Mouse (Mus musculus) brain, embryonic 14.5 days (tissue): ENCODE measurements at regions not wholly inside any gene's neighbourhood (a gene's known extent, or its start where the extent isn't known, plus 50 kb on each side); places are given as distances from the start of the nearest gene placed in this dataset.

Source experiments
- CTCF ChIP-seq: fragments of 200-500 bp; IDR thresholded peaks from 2 replicates; pipeline ENCODE4 v1.5.1; 2012; ENCODE audit warnings: inconsistent platforms, mild to moderate bottlenecking, moderate library complexity, borderline replicate concordance; ENCODE audit not compliant: insufficient read depth, insufficient read length; ENCODE audit errors: extremely low read depth
- POLR2A ChIP-seq: fragments of 200-500 bp; IDR thresholded peaks from 2 replicates; pipeline ENCODE4 v1.6.1; 2012; ENCODE audit warnings: mild to moderate bottlenecking, inconsistent platforms, borderline replicate concordance; ENCODE audit not compliant: poor library complexity, insufficient read depth, insufficient read length, severe bottlenecking; ENCODE audit errors: extremely low read depth

GRCm38 (mm10) chr14:76271190-76271589 lies 143.6 kb upstream of the Tsc22d1 start:
- TF ChIP-seq POLR2A, result no peak
- no peak for TF ChIP-seq CTCF
